Mouse (Mus musculus) heart, embryonic 16.5 days (tissue): ENCODE measurements around the gene Edil3. TPM values are rescaled to one million over a fixed set of nuclear protein-coding genes. Genes with fewer than 3 reads are reported as not detected.

ENCODE experiments used
- ATAC-seq: fragments of 200-750 bp; cut with Nextera tagmentation; replicated peaks from 2 replicates; pipeline ENCODE4 v1.8.0; 2017; ENCODE audit warnings: moderate number of reproducible peaks; ENCODE audit not compliant: insufficient read depth, low FRiP score; ENCODE audit errors: extremely low read depth
- H3K27ac ChIP-seq: fragments of 300-500 bp; sonication (generic); 2 replicates; pipeline ENCODE4 v1.5.1; 2014; ENCODE audit warnings: mild to moderate bottlenecking, low read length, control low read depth, moderate library complexity
- H3K27me3 ChIP-seq: fragments of 300-500 bp; sonication (generic); 2 replicates; pipeline ENCODE4 v1.6.1; 2014; ENCODE audit warnings: low read length, mixed read lengths; ENCODE audit not compliant: control insufficient read depth, insufficient read depth
- H3K36me3 ChIP-seq: fragments of 300-500 bp; sonication (generic); 2 replicates; pipeline ENCODE4 v1.6.1; 2014; ENCODE audit not compliant: control insufficient read depth, insufficient read depth
- H3K4me1 ChIP-seq: fragments of 300-500 bp; sonication (generic); 2 replicates; pipeline ENCODE4 v1.6.1; 2014; ENCODE audit warnings: low read length, mixed read lengths; ENCODE audit not compliant: control insufficient read depth, insufficient read depth
- H3K4me2 ChIP-seq: fragments of 300-500 bp; sonication (generic); 2 replicates; pipeline ENCODE4 v1.6.1; 2014; ENCODE audit warnings: low read depth, mild to moderate bottlenecking, control low read depth, low read length
- H3K4me3 ChIP-seq: fragments of 300-500 bp; sonication (generic); 2 replicates; pipeline ENCODE4 v1.5.1; 2014; ENCODE audit warnings: mild to moderate bottlenecking, control low read depth, low read length
- H3K9ac ChIP-seq: fragments of 300-500 bp; sonication (generic); 2 replicates; pipeline ENCODE4 v1.6.1; 2014; ENCODE audit warnings: low read length, control low read depth
- H3K9me3 ChIP-seq: fragments of 300-500 bp; sonication (generic); replicated peaks from 2 replicates; pipeline ENCODE4 v1.6.1; 2016; ENCODE audit warnings: low read length; ENCODE audit not compliant: control insufficient read depth
- WGBS: fragments of 180-500 bp; shearing (Covaris S2); extraction: QIAGEN DNeasy Blood & Tissue Kit; methylation state at CpG from one replicate; pipeline ENCODE4 v1.1.7; 2014; 5-methylcytosine and 5-hydroxymethylcytosine counted together
- polyA plus RNA-seq: library from polyadenylated mRNA; unstranded; fragments of >200 nt; fragmentation: Nextera tagmentation; extraction: Ambion mirVana; gene quantifications from 2 replicates; pipeline ENCODE4 v1.2.1, GENCODE M21; 2015

Gene Edil3
- polyA plus RNA-seq, 1 experiment from 2014 or later: 1.7 TPM

DNA sequence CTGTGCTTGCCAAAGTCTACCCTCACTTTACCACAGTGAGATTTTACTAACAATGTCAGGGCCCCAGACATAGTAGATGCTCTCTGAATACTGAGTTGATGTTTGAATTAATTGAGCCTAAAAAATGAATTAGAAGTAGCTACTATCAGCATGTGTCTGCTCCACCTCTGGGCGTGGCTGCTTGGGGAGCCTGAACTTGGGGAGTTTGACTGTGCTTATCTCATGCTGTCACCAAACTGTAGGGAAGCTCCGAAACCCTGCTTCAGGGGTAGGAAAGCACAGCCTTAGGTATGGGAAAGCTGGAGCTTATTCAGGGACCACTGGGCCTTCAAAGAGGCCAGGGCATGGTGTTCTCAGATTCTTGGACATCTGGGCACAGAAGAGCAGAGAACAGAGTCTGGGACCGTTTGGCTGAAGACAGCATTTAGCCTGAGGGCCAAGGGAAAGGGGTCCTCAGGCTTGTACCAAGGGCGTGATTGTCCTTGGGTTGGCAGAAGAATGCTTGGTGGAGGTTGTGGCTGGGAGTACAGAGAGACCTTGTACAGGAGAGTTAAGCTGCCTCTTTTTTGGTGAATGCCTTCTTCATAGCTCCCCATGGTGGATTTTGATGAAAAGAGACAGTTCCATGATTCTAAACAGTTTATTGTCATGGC lies 432.8 kb downstream of the Edil3 start:
- H3K27ac ChIP-seq: no peak overlapping the region
- no peak overlapping the region for H3K4me2 ChIP-seq
- H3K27me3 ChIP-seq: no peaks in the 10 kb centered on the region
- H3K4me1 ChIP-seq: no peaks in the 10 kb centered on the region
- no peaks in the 10 kb centered on the region for H3K36me3 ChIP-seq
- WGBS: 63% methylated on average over 4 of the region's 4 CpGs
- no peaks in the 10 kb centered on the region for H3K9me3 ChIP-seq
- ATAC-seq: no peak
- H3K9ac ChIP-seq: no peak overlapping the region
- H3K4me3 ChIP-seq: no peak overlapping the region

DNA sequence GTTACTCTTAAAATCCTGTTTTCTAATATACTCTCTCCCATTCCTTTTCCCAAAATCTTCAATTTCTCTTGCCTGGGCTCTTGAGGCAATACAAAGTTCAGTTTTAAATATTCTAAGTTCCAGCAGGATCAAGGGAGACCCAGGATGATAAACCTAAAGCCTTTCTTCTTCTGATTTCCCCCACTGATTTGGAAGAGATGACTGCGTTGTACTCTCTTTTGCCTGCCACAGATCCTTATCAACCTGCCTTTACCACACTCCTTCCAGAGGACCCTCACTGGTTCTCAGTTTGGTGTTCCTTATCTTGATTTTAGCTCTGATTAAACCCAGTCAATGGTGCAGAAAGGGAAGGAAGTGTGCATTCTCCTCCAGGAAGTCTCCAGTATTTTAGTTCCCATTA lies 435.6 kb downstream of the Edil3 start:
- 35% methylated on average over 1 of the region's 1 CpGs for WGBS
- no peak for ATAC-seq
- no peak overlapping the region for H3K9ac ChIP-seq
- no peaks in the 10 kb centered on the region for H3K9me3 ChIP-seq
- no peak overlapping the region for H3K4me3 ChIP-seq
- H3K4me1 ChIP-seq: no peaks in the 10 kb centered on the region
- no peak overlapping the region for H3K4me2 ChIP-seq
- no peak overlapping the region for H3K27ac ChIP-seq
- no peaks in the 10 kb centered on the region for H3K36me3 ChIP-seq
- no peaks in the 10 kb centered on the region for H3K27me3 ChIP-seq

DNA sequence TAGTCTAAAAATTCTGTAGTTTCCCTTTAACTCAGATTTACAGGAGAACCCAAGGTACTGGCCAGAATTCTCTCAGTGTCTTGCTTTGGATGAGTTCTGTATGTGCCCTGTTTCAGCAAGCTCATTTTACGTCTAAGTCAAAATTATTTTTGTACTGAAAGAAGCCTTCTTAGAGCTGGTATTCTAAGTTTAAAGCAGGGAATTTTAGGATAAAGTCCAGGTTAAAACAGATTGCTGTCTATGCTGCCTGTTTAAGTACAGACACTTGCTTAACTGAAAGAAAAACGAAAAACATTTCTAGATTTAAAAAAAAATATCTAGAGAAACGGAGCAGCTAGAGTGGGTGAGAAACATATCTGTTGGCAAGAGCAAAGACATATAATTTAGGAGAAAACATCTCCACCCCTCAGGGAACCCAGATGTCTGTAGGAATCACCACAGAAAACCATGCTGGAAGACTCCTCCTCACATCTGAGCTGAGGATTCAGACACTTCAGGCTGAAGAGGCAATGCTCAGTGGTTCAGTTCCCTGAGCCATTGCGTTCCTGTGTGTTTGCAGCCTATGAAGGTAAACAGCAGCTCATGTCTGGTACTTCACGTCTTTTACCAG lies 465.5 kb downstream of the Edil3 start:
- no peaks in the 10 kb centered on the region for H3K9me3 ChIP-seq
- WGBS: 64% methylated on average over 5 of the region's 5 CpGs
- no peak for ATAC-seq
- H3K9ac ChIP-seq: no peak overlapping the region
- no peak overlapping the region for H3K27ac ChIP-seq
- H3K4me2 ChIP-seq: no peak overlapping the region
- H3K36me3 ChIP-seq: no peaks in the 10 kb centered on the region
- H3K4me3 ChIP-seq: no peak overlapping the region
- H3K4me1 ChIP-seq: no peaks in the 10 kb centered on the region
- no peaks in the 10 kb centered on the region for H3K27me3 ChIP-seq

DNA sequence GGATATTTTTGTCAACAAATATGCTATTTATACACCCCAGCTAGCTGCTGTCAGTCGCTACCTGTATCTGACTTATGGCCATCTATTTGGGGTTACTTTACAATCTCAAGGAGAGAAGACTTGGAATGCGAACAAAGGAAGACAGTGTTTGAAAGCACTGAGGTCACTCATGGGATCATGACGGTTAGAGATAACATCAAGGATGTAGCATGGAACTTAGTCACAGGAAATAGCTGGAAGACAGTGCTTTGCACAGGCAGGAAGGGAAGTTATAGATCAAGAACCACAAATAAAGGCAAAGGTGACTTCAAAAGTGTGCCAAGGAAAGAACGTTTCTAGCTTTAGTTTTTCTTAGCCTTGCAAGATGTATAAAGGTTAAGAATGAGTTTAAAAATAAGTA lies 466.9 kb downstream of the Edil3 start:
- WGBS: 41% methylated on average over 4 of the region's 4 CpGs

DNA sequence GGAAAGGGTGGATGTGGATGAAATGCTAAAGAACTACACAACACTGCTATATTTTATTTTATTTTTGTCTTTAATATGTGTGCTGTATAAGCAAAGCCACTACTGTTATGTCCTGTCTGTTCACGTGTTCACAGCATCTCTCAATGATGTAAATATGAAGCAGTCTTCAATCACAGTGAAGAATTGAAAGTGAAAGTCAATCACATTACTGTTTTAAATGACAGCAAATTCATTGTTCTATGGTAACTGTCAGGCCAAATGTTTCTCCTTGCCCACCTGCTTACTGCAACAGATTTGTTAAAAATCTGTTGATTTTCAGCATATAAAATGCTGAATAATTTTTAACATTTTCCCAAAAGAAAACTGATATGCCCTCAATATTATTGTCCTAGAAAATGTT lies 499.9 kb downstream of the Edil3 start:
- Histone ChIP-seq H3K9me3 (no peaks in the 10 kb centered on the region), H3K9ac (no peak overlapping the region), H3K4me3 (no peak overlapping the region), H3K4me2 (no peak overlapping the region), H3K4me1 (no peaks in the 10 kb centered on the region), H3K27me3 (no peaks in the 10 kb centered on the region), H3K27ac (no peak overlapping the region), H3K36me3 (no peaks in the 10 kb centered on the region)
- no peak for ATAC-seq
- 77% methylated on average over 1 of the region's 1 CpGs for WGBS

More for the DNA sequence above, 466.9 kb downstream of the Edil3 start:
- Histone ChIP-seq H3K9me3 (no peaks in the 10 kb centered on the region), H3K9ac (no peak overlapping the region), H3K36me3 (no peaks in the 10 kb centered on the region), H3K27me3 (no peaks in the 10 kb centered on the region), H3K4me1 (no peaks in the 10 kb centered on the region), H3K27ac (no peak overlapping the region), H3K4me2 (no peak overlapping the region), H3K4me3 (no peak overlapping the region)
- no peak for ATAC-seq

DNA sequence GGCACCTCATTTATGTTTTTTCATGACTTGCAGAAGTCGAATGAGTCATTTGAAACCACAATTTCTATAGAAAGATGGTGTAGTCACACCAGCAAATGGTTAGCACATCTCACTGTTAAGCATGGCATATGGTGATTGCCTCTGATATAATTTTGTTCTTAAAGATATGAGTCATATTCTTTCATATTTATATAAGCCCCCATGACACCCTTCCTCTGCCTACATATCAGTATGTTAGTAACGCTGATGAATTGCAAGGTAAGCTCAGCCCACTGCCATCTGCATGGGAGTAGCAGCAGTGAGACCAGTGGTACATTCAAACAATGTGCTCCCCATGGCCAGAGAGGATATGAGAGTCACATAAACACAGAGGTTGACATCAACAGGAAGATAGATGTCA lies 503.0 kb downstream of the Edil3 start:
- H3K27me3 ChIP-seq: no peaks in the 10 kb centered on the region
- H3K9ac ChIP-seq: no peak overlapping the region
- H3K9me3 ChIP-seq: no peaks in the 10 kb centered on the region
- no peak overlapping the region for H3K27ac ChIP-seq
- H3K4me1 ChIP-seq: no peaks in the 10 kb centered on the region
- H3K4me2 ChIP-seq: no peak overlapping the region
- no peak for ATAC-seq
- H3K36me3 ChIP-seq: no peaks in the 10 kb centered on the region
- WGBS: 76% methylated on average over 2 of the region's 2 CpGs
- H3K4me3 ChIP-seq: no peak overlapping the region

DNA sequence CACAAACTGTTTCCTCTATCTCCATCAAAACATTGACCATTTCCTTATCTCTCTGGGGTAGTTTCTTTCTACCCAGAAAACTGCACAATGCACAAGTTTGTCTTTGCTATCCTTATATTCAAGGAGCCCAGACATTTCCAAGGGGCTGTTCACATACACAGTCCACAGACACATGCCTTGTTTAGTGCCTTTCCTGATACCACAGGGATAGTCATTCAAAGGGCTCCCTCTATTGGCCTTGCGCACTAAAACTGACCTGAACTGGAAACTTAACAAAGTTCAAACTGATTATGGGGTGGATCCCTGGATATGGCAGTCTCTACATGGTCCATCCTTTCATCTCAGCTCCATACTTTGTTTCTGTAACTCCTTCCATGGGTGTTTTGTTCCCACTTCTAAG lies 513.2 kb downstream of the Edil3 start:
- Histone ChIP-seq H3K27me3 (no peaks in the 10 kb centered on the region), H3K9ac (no peak overlapping the region), H3K36me3 (no peaks in the 10 kb centered on the region), H3K27ac (no peak overlapping the region), H3K4me3 (no peak overlapping the region), H3K4me1 (peaks cover 4% of the 10 kb centered on the region), H3K4me2 (no peak overlapping the region), H3K9me3 (no peaks in the 10 kb centered on the region)
- WGBS: 44% methylated on average over 1 of the region's 1 CpGs
- ATAC-seq: no peak

DNA sequence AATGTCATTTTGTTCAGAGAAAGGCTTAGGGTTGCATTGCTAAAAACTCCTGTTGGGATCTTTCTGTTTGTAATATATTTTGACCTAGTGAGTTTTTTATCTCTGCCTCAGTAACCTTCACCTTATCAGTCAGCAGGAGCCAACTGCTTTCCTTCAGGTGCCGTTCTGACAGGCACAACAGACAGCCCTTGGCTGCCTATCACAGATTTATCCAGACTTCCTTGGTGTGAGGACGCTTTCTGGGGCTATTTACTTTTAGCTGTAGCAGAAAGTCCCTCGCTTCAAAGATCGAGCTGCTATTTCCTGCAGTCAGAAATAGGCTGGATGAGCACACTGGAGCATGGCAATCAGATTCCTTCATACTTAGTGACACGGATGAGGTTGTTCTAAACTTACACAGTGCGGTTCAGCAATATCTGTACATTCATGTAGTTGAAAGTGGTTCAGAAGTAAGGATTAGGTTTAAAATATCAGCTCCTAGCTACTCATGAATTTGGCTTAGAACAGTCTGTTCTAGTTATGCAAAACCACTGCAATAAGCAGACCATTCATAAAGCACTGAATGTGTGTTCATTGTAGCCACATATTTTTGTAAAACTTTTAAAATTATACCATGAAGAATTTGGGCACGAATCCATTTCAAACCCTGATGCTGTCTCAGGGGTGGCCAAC lies 514.8 kb downstream of the Edil3 start:
- H3K4me2 ChIP-seq: peak overlapping the region; percentile 43
- H3K27me3 ChIP-seq: no peaks in the 10 kb centered on the region
- 17% methylated on average over 7 of the region's 7 CpGs for WGBS
- no peak overlapping the region for H3K9ac ChIP-seq
- no peaks in the 10 kb centered on the region for H3K36me3 ChIP-seq
- peak; percentile 52; the same call in 1 of the 2 replicates for ATAC-seq
- peaks cover 4% of the 10 kb centered on the region for H3K4me1 ChIP-seq
- no peak overlapping the region for H3K4me3 ChIP-seq
- H3K9me3 ChIP-seq: no peaks in the 10 kb centered on the region
- no peak overlapping the region for H3K27ac ChIP-seq

DNA sequence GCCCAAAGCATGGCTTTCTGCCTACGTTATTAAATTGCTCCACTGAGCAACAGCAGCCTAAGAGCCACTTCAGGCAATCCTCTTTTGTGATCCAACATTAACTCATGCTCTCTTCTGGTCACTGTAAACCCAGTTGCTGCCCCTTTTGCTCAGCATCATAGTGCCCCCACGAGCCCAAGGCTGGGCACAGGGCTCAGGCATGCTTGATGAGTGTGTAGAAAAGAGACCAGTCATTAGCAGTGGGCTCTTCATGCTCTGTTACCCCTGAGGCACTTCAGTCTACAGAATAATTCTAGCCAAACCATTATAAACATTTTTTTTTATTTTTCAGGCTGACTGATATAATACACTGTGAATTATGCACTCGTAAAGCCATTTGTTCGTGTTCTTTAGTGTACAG lies 517.8 kb downstream of the Edil3 start:
- ATAC-seq: no peak
- WGBS: 68% methylated on average over 4 of the region's 4 CpGs

More for the DNA sequence above, 517.8 kb downstream of the Edil3 start:
- Histone ChIP-seq H3K4me1 (peaks cover 4% of the 10 kb centered on the region), H3K27me3 (no peaks in the 10 kb centered on the region), H3K9me3 (no peaks in the 10 kb centered on the region), H3K4me3 (no peak overlapping the region), H3K4me2 (no peak overlapping the region), H3K27ac (no peak overlapping the region), H3K36me3 (no peaks in the 10 kb centered on the region), H3K9ac (no peak overlapping the region)
